10 mouse cellular contexts compared by ENCODE assay signal in the genomic region with DNA sequence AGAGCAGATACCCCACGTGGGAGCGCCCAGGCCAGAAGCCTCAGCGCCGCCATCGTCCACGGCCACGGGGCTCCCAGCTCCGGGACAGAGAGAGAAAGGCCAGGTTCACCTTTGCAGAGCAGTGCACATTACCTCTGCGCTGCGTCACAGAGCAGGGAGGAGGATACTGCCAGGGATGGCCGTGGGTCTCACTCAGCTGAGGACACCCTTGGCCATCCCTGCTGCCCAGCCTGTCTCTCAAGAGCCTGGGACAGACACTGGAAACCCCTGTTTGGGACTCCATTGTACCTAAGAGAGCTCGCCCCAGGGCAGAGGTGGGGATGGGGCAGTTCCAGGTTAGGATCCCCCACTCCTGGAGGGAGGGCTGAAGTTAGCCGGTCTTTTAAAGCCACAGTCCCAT. TPM values are rescaled to one million over a fixed set of nuclear protein-coding genes. Genes with fewer than 3 reads are reported as not detected.
DNase-seq lines count a peak whose midpoint lies in the region; ATAC-seq lines count a peak whose summit lies in the region.
"Had no signal": no experiment of that assay in that cellular context is flagged by ENCODE, and none has a peak within 500 bp of the region (broad histone marks: within the 10 kb centered on the region; RNA-seq: fewer than 3 reads in every experiment).

Gene Oxct2a, minus strand, starts transcription at position 101 of the 400 bp plus-strand sequence.

- peaks cover 6% of the 10 kb centered on the region for H3K27me3 ChIP-seq in kidney, embryonic 14.5 days (ENCODE audit: control insufficient read depth, insufficient read depth, low read length)
- peaks cover 9% of the 10 kb centered on the region for H3K27me3 ChIP-seq in embryonic facial prominence, embryonic 11.5 days (ENCODE audit: control insufficient read depth, insufficient read depth, low read length)
- H3K27me3 ChIP-seq in hindbrain, embryonic 15.5 days: peaks cover 12% of the 10 kb centered on the region
- H3K27me3 ChIP-seq in midbrain, embryonic 15.5 days (replicated peaks): peaks cover 10% of the 10 kb centered on the region

- H3K4me3 ChIP-seq in kidney, embryonic 14.5 days (ENCODE audit: low read length): peak within 1 kb of the TSS; percentile 28
- peak within 1 kb of the TSS; percentile 15; the same call in 1 of the 2 replicates for H3K4me3 ChIP-seq in embryonic facial prominence, embryonic 11.5 days (ENCODE audit: low read depth, low read length)
- H3K4me3 ChIP-seq in hindbrain, embryonic 15.5 days: peak within 1 kb of the TSS; percentile 25
- H3K4me3 ChIP-seq in midbrain, embryonic 15.5 days: peak within 1 kb of the TSS; percentile 26

- H3K9me3 ChIP-seq in kidney, embryonic 14.5 days (ENCODE audit: control insufficient read depth, low read length): no peaks in the 10 kb centered on the region
- H3K9me3 ChIP-seq in embryonic facial prominence, embryonic 11.5 days (replicated peaks; ENCODE audit: control insufficient read depth, low read length): no peaks in the 10 kb centered on the region
- no peaks in the 10 kb centered on the region for H3K9me3 ChIP-seq in hindbrain, embryonic 15.5 days
- H3K9me3 ChIP-seq in midbrain, embryonic 15.5 days: no peaks in the 10 kb centered on the region

- no peak for DNase-seq in kidney, adult 11 months
- no peak for DNase-seq in embryonic facial prominence, embryonic 11.5 days (ENCODE audit: low spot score)
- no peak for DNase-seq in cerebellum, adult 9-11 months
- DNase-seq in adrenal gland, adult 18-20 months (ENCODE audit: low spot score in 2 of 2): no peak
- DNase-seq in cerebellum, postnatal 14 days: no peak
- DNase-seq: kidney, adult 8-10 months had no signal

- H3K4me1 ChIP-seq in kidney, embryonic 14.5 days (ENCODE audit: control insufficient read depth, insufficient read depth, low read length): no peaks in the 10 kb centered on the region
- H3K4me1 ChIP-seq in embryonic facial prominence, embryonic 11.5 days (ENCODE audit: control insufficient read depth, insufficient read depth, low read length): no peaks in the 10 kb centered on the region
- H3K4me1 ChIP-seq in hindbrain, embryonic 15.5 days (replicated peaks): no peaks in the 10 kb centered on the region; the same call in 1 of the 2 replicates
- H3K4me1 ChIP-seq in midbrain, embryonic 15.5 days: no peaks in the 10 kb centered on the region

- no peak within 1 kb of the TSS for H3K9ac ChIP-seq in kidney, embryonic 14.5 days (ENCODE audit: low read depth, low read length)
- H3K9ac ChIP-seq in embryonic facial prominence, embryonic 11.5 days (replicated peaks; ENCODE audit: low read length): no peak within 1 kb of the TSS
- H3K9ac ChIP-seq in hindbrain, embryonic 15.5 days: no peak within 1 kb of the TSS
- H3K9ac ChIP-seq in midbrain, embryonic 15.5 days: no peak within 1 kb of the TSS

- WGBS in kidney, embryonic 14.5 days: 21% methylated on average over 8 of the region's 13 CpGs
- 9% methylated on average over 12 of the region's 13 CpGs for WGBS in embryonic facial prominence, embryonic 11.5 days
- WGBS in hindbrain, embryonic 15.5 days: 13% methylated on average over 13 of the region's 13 CpGs
- WGBS in midbrain, embryonic 15.5 days: 16% methylated on average over 13 of the region's 13 CpGs

- ATAC-seq in kidney, embryonic 14.5 days (ENCODE audit: low FRiP score, low TSS enrichment): peak; percentile 28; the same call in 1 of the 2 replicates
- no peak for ATAC-seq in embryonic facial prominence, embryonic 11.5 days (replicated peaks; ENCODE audit: insufficient number of reproducible peaks, low FRiP score, low TSS enrichment, low read depth)
- ATAC-seq in hindbrain, embryonic 15.5 days (ENCODE audit: low FRiP score, low read depth): no peak
- ATAC-seq in midbrain, embryonic 15.5 days (replicated peaks): peak; percentile 38; the same call in 1 of the 2 replicates

- no peaks in the 10 kb centered on the region for H3K36me3 ChIP-seq in kidney, embryonic 14.5 days (ENCODE audit: control insufficient read depth, insufficient read depth, low read length)
- no peaks in the 10 kb centered on the region for H3K36me3 ChIP-seq in embryonic facial prominence, embryonic 11.5 days (replicated peaks; ENCODE audit: control insufficient read depth, insufficient read depth, low read depth, low read length)
- H3K36me3 ChIP-seq in hindbrain, embryonic 15.5 days: no peaks in the 10 kb centered on the region
- no peaks in the 10 kb centered on the region for H3K36me3 ChIP-seq in midbrain, embryonic 15.5 days (replicated peaks)
- H3K36me3 ChIP-seq: G1E had no signal

- H3K27ac ChIP-seq in kidney, embryonic 14.5 days (ENCODE audit: low read depth, low read length): no peak within 1 kb of the TSS
- no peak within 1 kb of the TSS for H3K27ac ChIP-seq in embryonic facial prominence, embryonic 11.5 days (replicated peaks; ENCODE audit: low read depth, low read length)
- H3K27ac ChIP-seq in hindbrain, embryonic 15.5 days (replicated peaks): no peak within 1 kb of the TSS
- no peak within 1 kb of the TSS for H3K27ac ChIP-seq in midbrain, embryonic 15.5 days

- H3K4me2 ChIP-seq in kidney, embryonic 14.5 days (replicated peaks; ENCODE audit: low read depth, low read length): peak within 1 kb of the TSS; percentile 41
- peak within 1 kb of the TSS; percentile 34; the same call in 1 of the 2 replicates for H3K4me2 ChIP-seq in embryonic facial prominence, embryonic 11.5 days (ENCODE audit: low read depth, low read length)
- peak within 1 kb of the TSS; percentile 52 for H3K4me2 ChIP-seq in hindbrain, embryonic 15.5 days
- H3K4me2 ChIP-seq in midbrain, embryonic 15.5 days: peak within 1 kb of the TSS; percentile 46

RNA-seq across cellular contexts. Expression of gene Oxct2a, which starts in this region (rescaled TPM):
- not detected in 2 replicates for polyA plus RNA-seq in kidney, embryonic 14.5 days (2014; fragmentation: Nextera tagmentation; extraction: Ambion mirVana)
- polyA plus RNA-seq in embryonic facial prominence, embryonic 11.5 days (2014; fragmentation: Nextera tagmentation; extraction: Ambion mirVana): not detected in 2 replicates
- polyA plus RNA-seq in hindbrain, embryonic 15.5 days (2015; fragmentation: Nextera tagmentation; extraction: Ambion mirVana): not detected in 2 replicates
- polyA plus RNA-seq in midbrain, embryonic 15.5 days (2015; fragmentation: Nextera tagmentation; extraction: Ambion mirVana): 0.26 TPM in 1 of 2 replicates, not detected in the other
- total RNA-seq in adrenal gland, adult 18-20 months (2021): not detected
- polyA plus RNA-seq: G1E had no signal

Comparison
In these comparisons a context has a peak if more than half of its experiments do, and no peak if none do; other contexts are left out.
1. Peak in ATAC-seq, H3K4me3 ChIP-seq and H3K4me2 ChIP-seq in kidney, embryonic 14.5 days; RNA of the gene not detected or under 1 TPM.
2. Peak in ATAC-seq, H3K4me3 ChIP-seq and H3K4me2 ChIP-seq in midbrain, embryonic 15.5 days; RNA of the gene not detected or under 1 TPM.